Mouse (Mus musculus): ENCODE measurements at regions not wholly inside any gene's neighbourhood (a gene's known extent, or its start where the extent isn't known, plus 50 kb on each side); places are given as distances from the start of the nearest gene placed in this dataset.

- no peak for DNase-seq
Observed at GRCm38 (mm10) chr1:82070181-82071109, 162.5 kb upstream of the Gm9747 start.

- no peak for DNase-seq
Observed at GRCm38 (mm10) chr1:82089136-82089839, 143.6 kb upstream of the Gm9747 start.

DNA sequence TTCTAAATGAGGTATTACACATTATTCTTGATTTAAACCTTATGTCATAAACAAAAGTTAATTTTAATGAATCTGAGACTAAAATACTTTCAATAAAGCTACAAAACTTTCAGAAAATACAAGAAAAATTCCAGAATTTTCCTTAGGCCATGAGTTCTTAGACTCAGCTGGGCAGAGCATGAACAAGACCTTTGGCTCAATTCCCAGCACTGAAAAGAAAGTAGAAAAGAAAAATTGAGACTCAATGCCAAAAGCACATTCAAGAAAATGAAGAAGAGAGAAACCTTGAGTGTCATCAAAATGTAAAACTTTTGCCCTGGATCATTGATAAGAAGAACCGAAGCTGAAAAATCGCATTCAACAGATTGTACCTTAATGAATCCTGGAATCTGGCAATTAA, 137.8 kb upstream of the Gm9747 start:
- no peak for DNase-seq

GRCm38 (mm10) chr1:82106756-82107155, 126.2 kb upstream of the Gm9747 start:
- no peak for DNase-seq

DNA sequence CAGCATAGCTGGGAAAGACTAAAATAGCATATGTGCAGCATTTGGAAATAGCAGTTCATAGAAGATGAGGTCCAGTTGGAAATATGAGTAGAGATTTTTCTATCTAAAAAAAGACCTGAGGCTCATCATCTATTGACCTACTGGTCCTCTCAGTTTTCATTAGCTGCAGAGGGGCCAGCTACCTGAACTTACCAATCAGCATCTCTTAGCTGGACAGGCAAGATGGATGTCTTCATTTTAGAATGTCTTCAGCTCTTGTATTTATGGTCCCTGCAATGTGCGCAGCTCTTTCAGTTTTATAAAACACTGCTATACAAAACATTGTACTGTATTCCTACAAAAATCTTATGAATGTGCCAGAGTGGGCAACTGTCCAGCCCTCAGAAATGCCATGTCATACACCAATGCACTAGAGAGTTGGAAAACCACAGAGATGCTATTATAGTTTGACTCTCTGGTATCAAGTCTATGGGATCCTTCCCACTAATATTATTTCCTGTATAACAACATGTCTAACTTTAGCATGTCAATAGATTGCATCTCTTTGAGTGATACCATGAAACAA, 122.8 kb upstream of the Gm9747 start:
- DNase-seq, result peak; percentile 3

DNA sequence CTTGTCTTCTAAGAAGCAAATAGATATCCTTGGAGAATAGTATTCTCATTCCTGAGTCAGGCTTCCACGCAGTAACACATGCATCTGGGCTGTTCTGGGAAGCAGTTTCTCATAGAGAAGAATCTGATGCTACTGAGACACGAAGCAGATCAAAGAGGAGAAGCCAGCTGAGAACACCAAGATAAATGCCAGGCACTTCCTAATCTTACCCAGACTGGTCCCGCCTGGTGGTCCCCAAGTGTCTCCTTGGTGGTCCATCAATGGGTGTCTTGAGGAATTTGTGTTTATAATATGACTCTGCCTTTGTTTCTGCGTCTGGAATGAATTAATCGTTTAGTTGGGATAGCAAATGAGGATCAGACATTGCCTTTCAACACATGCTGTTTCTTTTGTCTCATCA, 120.5 kb upstream of the Gm9747 start:
- DNase-seq, result no peak

GRCm38 (mm10) chr1:82124503-82124902, 108.4 kb upstream of the Gm9747 start:
- DNase-seq, result peak; percentile 36

- no peak for DNase-seq
Observed at GRCm38 (mm10) chr1:82129700-82130275, 103.1 kb upstream of the Gm9747 start.

DNA sequence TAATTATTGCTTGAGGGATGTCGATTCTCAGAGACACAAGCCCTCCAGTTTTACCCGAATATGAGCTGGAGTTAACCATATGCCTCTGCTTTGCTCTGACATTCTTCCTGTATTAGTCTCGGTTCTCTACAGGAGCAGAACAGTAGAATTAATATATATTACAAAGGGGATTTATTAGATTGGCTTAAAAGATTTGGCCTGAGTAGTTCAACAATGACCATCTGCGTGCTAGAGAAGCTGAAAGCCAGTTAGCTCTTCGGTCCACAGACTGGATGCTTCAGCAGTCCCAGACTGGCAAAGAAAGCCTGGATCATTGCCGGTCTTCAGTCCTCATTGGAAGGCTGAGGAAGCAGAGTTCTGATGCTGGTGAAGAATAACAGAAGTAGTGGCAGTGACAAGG, 100.4 kb upstream of the Gm9747 start:
- DNase-seq, result no peak

GRCm38 (mm10) chr1:82134938-82135337, 98.0 kb upstream of the Gm9747 start:
- DNase-seq, result no peak

- no peak for DNase-seq
Observed at GRCm38 (mm10) chr1:82135761-82136331, 97.1 kb upstream of the Gm9747 start.

GRCm38 (mm10) chr1:82145256-82145655, 87.7 kb upstream of the Gm9747 start:
- DNase-seq, result no peak

DNA sequence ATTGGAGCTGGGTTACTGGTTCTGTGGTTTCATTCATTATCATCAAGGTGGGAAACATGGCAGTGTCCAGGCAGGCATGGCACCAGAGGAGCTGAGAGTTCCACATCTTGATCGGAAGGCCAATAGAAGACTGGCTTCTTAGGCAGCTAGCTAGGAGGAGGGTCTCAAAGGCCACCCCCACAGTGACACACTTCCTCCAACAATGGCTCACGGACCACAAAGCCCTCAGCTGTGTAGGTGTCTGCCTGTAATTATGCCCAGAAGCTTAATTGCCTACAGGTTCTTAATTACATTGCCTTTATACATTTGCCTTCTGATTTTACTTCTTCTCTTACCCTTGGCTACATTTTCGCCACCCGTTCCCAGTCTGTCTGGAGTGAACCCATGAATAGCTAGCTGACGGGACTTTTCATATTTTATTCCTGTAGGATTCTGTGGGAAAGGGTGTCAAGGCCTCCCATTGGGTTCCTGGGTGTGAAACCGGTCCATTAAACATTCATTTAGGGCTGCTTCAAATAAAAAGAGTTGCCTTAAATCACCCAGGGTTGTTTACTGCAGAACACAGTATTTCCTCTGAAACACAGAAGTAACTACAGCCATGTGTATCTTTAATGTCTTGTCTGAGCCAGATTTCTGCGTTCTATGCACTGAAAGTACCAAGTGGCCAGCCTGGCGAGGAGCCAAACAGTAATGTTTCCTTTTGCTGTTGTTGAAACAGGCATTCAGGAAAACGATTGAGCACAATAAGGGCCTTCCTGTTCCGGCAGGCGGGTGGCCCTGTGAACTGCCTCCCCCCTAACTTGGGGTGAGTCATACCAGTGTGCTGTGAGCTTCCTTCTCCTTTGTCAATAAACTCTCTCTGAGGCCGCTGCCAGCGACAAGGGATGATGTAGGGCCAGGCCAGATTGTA, 82.4 kb upstream of the Gm9747 start:
- peak; percentile 73 for DNase-seq

DNA sequence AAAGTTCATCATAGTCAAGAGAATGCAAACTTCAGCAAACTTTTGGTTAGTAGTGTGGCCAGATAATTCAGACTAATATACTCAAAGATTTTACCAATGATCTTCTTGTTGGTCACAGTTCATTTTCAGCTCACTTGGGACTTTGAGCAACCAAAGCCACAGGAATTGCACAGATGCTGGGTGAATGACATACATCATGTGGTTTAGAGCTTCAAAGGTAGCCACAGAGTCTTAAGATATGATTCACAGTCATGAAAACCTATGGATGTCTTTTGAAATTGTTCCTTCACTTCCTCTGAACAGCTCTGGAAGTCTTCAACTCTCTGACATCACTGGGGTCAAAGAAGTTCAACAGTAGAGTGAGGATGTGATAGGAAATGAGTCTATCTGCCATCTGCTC, 77.0 kb upstream of the Gm9747 start:
- no peak for DNase-seq

DNA sequence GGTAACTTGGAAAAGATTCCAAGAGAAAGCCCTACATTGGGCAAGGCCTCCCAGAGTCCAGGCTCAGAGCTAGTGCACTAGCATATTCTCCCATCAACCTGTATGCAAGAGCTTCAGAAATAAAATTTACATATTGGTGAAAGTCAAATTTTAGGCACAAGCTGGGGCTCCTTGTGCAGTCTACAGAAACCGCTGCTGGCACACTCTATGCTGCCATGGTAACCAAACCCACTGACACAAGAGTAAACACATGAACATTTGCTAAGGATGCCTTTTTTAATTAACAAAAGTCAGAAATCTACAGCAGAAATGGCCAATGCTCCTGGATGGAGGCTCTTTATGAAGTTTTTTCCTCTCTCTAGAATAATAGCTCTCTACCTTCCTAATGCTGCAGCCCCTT, 75.9 kb upstream of the Gm9747 start:
- no peak for DNase-seq

- DNase-seq, result no peak
Observed at GRCm38 (mm10) chr1:82158466-82158865, 74.4 kb upstream of the Gm9747 start.

DNA sequence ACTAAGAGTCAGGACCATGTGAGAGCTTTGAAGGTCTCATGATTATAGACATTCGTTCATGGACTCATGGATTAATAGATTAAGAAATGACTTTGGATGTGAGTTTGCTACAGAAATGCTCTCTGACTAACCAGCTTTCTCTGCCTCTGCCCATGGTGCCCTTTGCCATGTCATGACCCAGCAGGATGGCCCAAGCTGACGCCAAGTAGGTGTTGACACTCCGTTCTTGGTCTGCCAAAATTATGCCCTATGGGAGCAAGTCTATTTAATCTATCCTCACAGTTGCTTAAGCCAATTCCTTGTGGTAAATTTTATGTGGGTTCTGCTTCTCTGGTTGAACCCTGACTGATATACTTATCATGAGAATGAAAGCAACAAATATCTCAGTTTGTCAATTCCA, 73.7 kb upstream of the Gm9747 start:
- no peak for DNase-seq

- no peak for DNase-seq
Observed at GRCm38 (mm10) chr1:82162926-82163325, 70.0 kb upstream of the Gm9747 start.

- DNase-seq, result no peak
Observed at GRCm38 (mm10) chr1:82168158-82168557, 64.8 kb upstream of the Gm9747 start.

DNA sequence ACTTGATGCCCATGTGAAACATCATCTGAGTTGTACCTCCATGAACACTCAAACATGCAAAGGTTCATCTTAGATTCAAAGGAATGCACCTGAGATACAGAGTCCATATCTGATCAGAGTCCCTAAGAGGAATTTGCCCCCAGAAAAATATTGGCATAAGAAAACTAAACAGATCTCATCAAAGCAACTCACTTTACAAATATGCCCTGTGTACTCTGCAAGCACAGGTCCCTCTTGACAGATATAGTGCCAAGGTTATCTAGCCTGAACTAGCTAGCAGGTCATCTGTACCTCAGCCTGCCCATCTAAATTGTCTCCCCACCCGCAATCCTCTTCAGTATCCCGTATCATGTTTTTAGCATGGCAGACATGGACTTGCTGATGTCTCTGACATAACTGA, 64.0 kb upstream of the Gm9747 start:
- no peak for DNase-seq

DNA sequence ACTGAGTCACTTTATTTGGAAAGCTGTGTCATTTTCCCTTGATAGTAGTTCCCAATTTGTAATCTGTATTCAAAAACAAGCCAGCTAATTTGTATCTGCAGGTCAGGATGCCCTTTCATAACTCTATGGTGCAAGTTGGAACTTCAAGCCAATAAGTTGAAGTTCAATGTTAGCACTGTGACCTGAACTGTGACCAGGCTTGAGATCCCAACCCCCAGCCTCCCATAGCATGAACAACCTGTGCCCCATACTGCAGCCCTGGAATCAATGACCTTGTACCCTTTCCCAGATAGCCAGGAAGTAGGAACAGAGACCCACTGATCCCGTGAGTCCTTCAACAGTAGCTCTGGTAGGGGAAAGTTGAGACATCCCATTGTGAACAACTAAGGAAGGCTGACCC, 52.5 kb upstream of the Gm9747 start:
- DNase-seq, result no peak

Data from kidney, postnatal 14 days (tissue).